Mouse (Mus musculus) T-cell, adult 66 days (primary cell): ENCODE measurements around the gene Olfr136. TPM values are rescaled to one million over a fixed set of nuclear protein-coding genes. Genes with fewer than 3 reads are reported as not detected.

Experiments
- total RNA-seq, 2 experiments: library from RNA; stranded (reverse); gene quantifications; 3 replicates in 1 of 2; 4 replicates in 1 of 2; pipeline ENCODE4 v1.2.4; 2023

Olfr136 gene
- not detected for total RNA-seq

DNA sequence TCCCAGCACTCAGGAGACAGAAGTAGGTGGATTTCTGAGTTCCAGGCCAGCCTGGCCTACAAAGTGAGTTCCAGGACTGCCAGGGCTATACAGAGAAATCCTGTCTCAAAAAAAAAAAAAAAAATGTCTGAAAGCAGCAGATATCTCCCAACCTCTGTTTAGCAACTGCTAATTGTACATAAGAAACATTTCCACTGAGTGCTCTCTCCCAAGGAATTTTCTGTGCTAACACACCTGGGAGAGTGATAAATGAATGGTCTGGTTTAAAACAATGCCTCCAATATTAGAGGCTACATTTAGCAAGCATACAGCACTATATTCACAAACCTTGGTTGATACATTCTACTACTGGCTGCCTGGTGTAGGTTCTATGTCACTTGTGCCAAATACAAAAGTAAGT lies at the start of gene Olfr136:
Gene Olfr136, plus strand, starts transcription at position 301 of the 400 bp plus-strand sequence.

GRCm38 (mm10) chr17:38307470-38307869 lies 22.2 kb upstream of the Olfr136 start, which contains the start of gene Olfr137:
Gene Olfr137, minus strand, starts transcription at chr17:38307570.

Other genes with a start within 250 kb of the Olfr136 start
- gene Olfr131, start 241.1 kb upstream of the Olfr136 start, total RNA-seq = not detected
- not detected for gene Olfr132, start 195.3 kb upstream of the Olfr136 start, total RNA-seq
- gene Olfr133, start 184.6 kb upstream of the Olfr136 start, total RNA-seq = not detected
- not detected for gene Olfr134, start 158.4 kb upstream of the Olfr136 start, total RNA-seq
- not detected for gene Olfr135, start 125.5 kb upstream of the Olfr136 start, total RNA-seq
- not detected for gene Olfr138, start 68.8 kb upstream of the Olfr136 start, total RNA-seq
- not detected for gene Olfr137, start 22.3 kb upstream of the Olfr136 start, total RNA-seq
- not detected for gene Esp36, start 90.4 kb downstream of the Olfr136 start, total RNA-seq
- gene Esp34, start 224.4 kb downstream of the Olfr136 start, total RNA-seq = not detected